Mouse (Mus musculus): ENCODE measurements around the gene Guk1. TPM values are rescaled to one million over a fixed set of nuclear protein-coding genes. Genes with fewer than 3 reads are reported as not detected.

The Guk1 gene
- polyA plus RNA-seq, 1 experiment from 2014 or later, result 205 TPM

DNA sequence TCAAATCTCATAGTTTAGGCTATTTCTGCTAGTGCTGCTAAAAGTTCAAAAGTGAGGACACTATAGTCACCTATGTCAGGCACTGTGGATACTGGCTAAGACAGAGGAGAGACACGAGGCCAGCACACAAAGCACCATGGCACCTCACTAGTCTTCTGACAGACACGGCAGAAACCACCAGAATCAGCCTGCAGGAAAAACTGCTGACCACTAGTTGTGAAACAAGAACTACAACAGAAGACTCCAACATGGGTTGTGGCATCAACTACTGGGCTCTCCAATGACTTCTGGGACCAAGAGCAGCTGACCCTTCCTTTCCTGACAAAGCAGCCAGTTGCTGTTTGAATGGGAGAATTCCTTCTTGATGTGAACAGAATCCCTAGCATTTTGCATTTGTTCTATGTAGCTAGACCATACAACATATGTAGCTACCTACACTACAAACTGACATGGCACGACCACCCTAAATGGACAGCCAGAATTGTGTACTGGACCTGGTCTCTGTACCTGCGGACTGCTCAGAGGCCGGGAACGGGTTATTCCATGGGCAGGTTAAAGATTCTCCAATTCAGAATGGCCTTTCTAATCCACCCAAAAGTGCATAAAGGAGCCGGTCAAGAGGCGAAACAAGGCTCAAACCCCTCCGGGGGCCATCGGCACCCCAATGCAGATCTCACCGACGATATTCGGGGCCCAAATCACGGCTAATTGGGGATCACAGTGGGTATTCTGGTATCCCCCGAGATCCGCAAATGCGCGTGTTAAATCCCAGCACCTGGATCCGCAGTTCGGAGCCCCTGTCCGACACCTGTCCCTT is 35.0 kb upstream of the Guk1 start:
- Histone ChIP-seq H3K36me3 (ENCODE audit: control insufficient read depth, insufficient read depth, low read length) (0 out of 2 replicates have a peak, but pooled peaks cover 6% of the 10 kb centered on the region), H3K9ac (replicated peaks; ENCODE audit: low read length) (peak overlapping the region; percentile 76), H3K27ac (replicated peaks; ENCODE audit: low read depth, low read length) (peak overlapping the region; percentile 92), H3K9me3 (ENCODE audit: control insufficient read depth, low read length) (no peaks in the 10 kb centered on the region), H3K27me3 (ENCODE audit: control insufficient read depth, insufficient read depth, low read length) (no peaks in the 10 kb centered on the region), H3K4me2 (ENCODE audit: low read length) (peak overlapping the region; percentile 96), H3K4me1 (ENCODE audit: control insufficient read depth, insufficient read depth, low read length) (peaks cover 27% of the 10 kb centered on the region), H3K4me3 (replicated peaks; ENCODE audit: low read depth, low read length) (peak overlapping the region; percentile 73)
- no peak for ATAC-seq (ENCODE audit: low FRiP score, low TSS enrichment)
- WGBS, result 5% methylated on average over 21 of the region's 21 CpGs
- DNase-seq, result peak; percentile 12

DNA sequence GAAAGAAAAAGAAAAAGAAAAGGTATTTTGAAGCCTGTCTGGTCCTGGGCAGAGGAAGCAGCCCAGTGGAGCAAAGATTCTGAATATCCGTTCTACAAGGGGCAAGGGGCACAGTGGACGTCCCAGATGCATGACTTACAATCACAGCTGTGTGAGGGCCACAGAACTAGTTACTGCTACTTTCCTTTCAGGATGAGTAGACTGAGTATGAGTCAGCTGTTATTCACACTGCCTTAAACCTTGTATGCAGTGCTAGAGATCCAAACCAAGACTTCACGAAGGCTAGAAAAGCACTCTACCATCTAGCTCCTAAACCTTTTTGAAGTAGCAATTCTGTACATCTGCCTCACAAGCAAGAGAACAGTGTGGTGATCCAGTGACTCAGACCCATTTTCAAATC is 34.2 kb upstream of the Guk1 start:
- ATAC-seq (ENCODE audit: low FRiP score, low TSS enrichment) (no peak), DNase-seq (no peak)
- WGBS, result 73% methylated on average over 3 of the region's 3 CpGs
- Histone ChIP-seq H3K9ac (replicated peaks; ENCODE audit: low read length) (peak overlapping the region; percentile 76; the same call in 1 of the 2 replicates), H3K36me3 (ENCODE audit: control insufficient read depth, insufficient read depth, low read length) (0 out of 2 replicates have a peak, but pooled peaks cover 6% of the 10 kb centered on the region), H3K9me3 (ENCODE audit: control insufficient read depth, low read length) (no peaks in the 10 kb centered on the region), H3K4me3 (replicated peaks; ENCODE audit: low read depth, low read length) (peak overlapping the region; percentile 73), H3K4me2 (ENCODE audit: low read length) (peak overlapping the region; percentile 96), H3K27me3 (ENCODE audit: control insufficient read depth, insufficient read depth, low read length) (no peaks in the 10 kb centered on the region), H3K27ac (replicated peaks; ENCODE audit: low read depth, low read length) (no peak overlapping the region), H3K4me1 (ENCODE audit: control insufficient read depth, insufficient read depth, low read length) (peaks cover 31% of the 10 kb centered on the region)

DNA sequence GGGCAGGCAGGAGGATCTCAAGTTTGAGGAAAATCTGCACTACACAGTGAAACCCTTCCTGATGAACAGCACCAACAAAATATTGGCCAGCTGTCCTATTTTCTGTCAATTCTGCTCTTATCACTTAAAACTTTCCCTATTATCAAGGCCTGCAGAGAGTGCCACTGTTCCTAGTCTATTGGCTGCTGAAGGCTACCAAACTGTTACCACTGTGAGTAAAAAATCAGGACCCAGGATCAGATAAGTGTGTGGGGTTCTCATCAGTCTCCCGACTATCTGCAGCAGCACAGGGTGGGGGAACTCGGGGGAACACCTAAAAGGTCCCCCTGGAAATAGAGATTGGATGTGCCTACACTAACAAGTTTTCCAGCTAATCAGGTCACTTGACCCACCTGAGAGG is 33.2 kb upstream of the Guk1 start:
- 80% methylated on average over 2 of the region's 2 CpGs for WGBS
- Histone ChIP-seq H3K9ac (replicated peaks; ENCODE audit: low read length) (no peak overlapping the region), H3K9me3 (ENCODE audit: control insufficient read depth, low read length) (no peaks in the 10 kb centered on the region), H3K36me3 (ENCODE audit: control insufficient read depth, insufficient read depth, low read length) (0 out of 2 replicates have a peak, but pooled peaks cover 6% of the 10 kb centered on the region), H3K27me3 (ENCODE audit: control insufficient read depth, insufficient read depth, low read length) (no peaks in the 10 kb centered on the region), H3K4me1 (ENCODE audit: control insufficient read depth, insufficient read depth, low read length) (peaks cover 31% of the 10 kb centered on the region), H3K4me2 (ENCODE audit: low read length) (no peak overlapping the region), H3K4me3 (replicated peaks; ENCODE audit: low read depth, low read length) (no peak overlapping the region), H3K27ac (replicated peaks; ENCODE audit: low read depth, low read length) (no peak overlapping the region)
- ATAC-seq (ENCODE audit: low FRiP score, low TSS enrichment) (no peak), DNase-seq (no peak)

DNA sequence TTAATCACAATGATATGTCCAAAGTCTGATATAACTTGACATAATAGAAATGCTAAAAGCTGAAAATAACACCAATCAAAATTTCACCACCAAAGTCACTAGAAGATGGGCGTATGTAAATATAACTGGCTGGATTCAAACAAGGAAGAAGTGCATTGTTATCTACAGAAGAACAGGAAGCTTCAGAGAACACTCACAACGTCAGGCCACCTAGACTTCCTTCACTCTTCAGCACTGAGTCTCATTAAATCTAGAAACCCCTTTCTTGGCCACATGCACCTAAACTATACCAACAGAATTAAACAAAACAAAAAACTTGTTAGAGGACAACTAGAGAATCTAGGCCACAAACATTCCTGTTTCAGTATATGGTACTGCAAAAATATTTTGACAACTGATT is 32.5 kb upstream of the Guk1 start:
- no peak overlapping the region for H3K27ac ChIP-seq (replicated peaks; ENCODE audit: low read depth, low read length)
- no peak overlapping the region for H3K4me2 ChIP-seq (ENCODE audit: low read length)
- no peaks in the 10 kb centered on the region for H3K9me3 ChIP-seq (ENCODE audit: control insufficient read depth, low read length)
- H3K27me3 ChIP-seq (ENCODE audit: control insufficient read depth, insufficient read depth, low read length), result no peaks in the 10 kb centered on the region
- DNase-seq (no peak), ATAC-seq (ENCODE audit: low FRiP score, low TSS enrichment) (no peak)
- peaks cover 31% of the 10 kb centered on the region for H3K4me1 ChIP-seq (ENCODE audit: control insufficient read depth, insufficient read depth, low read length)
- peaks cover 7% of the 10 kb centered on the region; the same call in 1 of the 2 replicates for H3K36me3 ChIP-seq (ENCODE audit: control insufficient read depth, insufficient read depth, low read length)
- H3K9ac ChIP-seq (replicated peaks; ENCODE audit: low read length), result no peak overlapping the region
- 75% methylated on average over 2 of the region's 2 CpGs for WGBS
- H3K4me3 ChIP-seq (replicated peaks; ENCODE audit: low read depth, low read length), result no peak overlapping the region

DNA sequence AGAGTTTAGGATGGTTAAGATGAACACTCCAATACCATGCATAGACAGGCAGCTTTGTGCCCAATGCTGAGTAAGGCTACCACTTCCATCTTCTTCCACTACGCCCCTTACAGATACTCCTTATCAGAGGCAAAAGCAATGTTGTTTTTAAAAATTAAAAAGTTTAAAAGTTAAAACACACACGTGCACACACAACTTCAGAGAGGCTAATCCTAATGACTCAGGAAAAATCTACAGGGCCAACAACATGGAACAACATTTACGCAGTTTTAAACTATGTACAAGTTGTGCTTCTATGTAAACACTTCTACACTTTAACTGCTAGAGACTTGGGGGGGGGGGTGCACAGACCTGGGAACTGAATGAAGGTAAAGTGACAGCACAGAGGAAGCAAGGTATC is 32.0 kb upstream of the Guk1 start:
- H3K4me2 ChIP-seq (ENCODE audit: low read length), result no peak overlapping the region
- no peaks in the 10 kb centered on the region for H3K9me3 ChIP-seq (ENCODE audit: control insufficient read depth, low read length)
- H3K9ac ChIP-seq (replicated peaks; ENCODE audit: low read length), result no peak overlapping the region
- no peak overlapping the region for H3K27ac ChIP-seq (replicated peaks; ENCODE audit: low read depth, low read length)
- peaks cover 8% of the 10 kb centered on the region; the same call in 1 of the 2 replicates for H3K36me3 ChIP-seq (ENCODE audit: control insufficient read depth, insufficient read depth, low read length)
- DNase-seq (no peak), ATAC-seq (ENCODE audit: low FRiP score, low TSS enrichment) (no peak)
- H3K27me3 ChIP-seq (ENCODE audit: control insufficient read depth, insufficient read depth, low read length), result no peaks in the 10 kb centered on the region
- WGBS, result 97% methylated on average over 3 of the region's 3 CpGs
- H3K4me3 ChIP-seq (replicated peaks; ENCODE audit: low read depth, low read length), result no peak overlapping the region
- H3K4me1 ChIP-seq (ENCODE audit: control insufficient read depth, insufficient read depth, low read length), result peaks cover 31% of the 10 kb centered on the region

DNA sequence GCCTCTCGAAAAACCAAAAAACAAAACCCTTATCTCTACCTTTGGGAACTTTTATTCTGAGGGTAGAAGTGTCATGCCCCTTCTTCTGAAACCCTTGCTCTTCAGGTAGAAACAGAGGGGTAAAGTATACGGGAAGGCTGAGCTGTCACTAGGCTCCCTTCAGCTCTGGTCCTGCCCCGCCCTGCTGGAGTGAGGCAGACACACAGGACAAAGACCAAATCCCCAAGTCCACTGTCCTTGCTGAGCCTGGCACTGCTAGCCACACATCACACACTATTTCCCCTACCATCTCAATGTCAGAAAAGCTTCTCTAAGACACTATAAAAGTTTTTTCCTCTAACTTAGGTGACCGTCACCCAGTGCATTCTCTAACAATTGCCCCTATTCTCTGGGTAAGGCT is 30.3 kb upstream of the Guk1 start:
- Histone ChIP-seq H3K4me1 (ENCODE audit: control insufficient read depth, insufficient read depth, low read length) (peaks cover 27% of the 10 kb centered on the region), H3K27ac (replicated peaks; ENCODE audit: low read depth, low read length) (no peak overlapping the region), H3K9me3 (ENCODE audit: control insufficient read depth, low read length) (no peaks in the 10 kb centered on the region), H3K27me3 (ENCODE audit: control insufficient read depth, insufficient read depth, low read length) (no peaks in the 10 kb centered on the region), H3K4me2 (ENCODE audit: low read length) (no peak overlapping the region), H3K9ac (replicated peaks; ENCODE audit: low read length) (no peak overlapping the region), H3K4me3 (replicated peaks; ENCODE audit: low read depth, low read length) (no peak overlapping the region), H3K36me3 (ENCODE audit: control insufficient read depth, insufficient read depth, low read length) (peaks cover 8% of the 10 kb centered on the region; the same call in 1 of the 2 replicates)
- 89% methylated on average over 4 of the region's 4 CpGs for WGBS
- no peak for DNase-seq
- no peak for ATAC-seq (ENCODE audit: low FRiP score, low TSS enrichment)

DNA sequence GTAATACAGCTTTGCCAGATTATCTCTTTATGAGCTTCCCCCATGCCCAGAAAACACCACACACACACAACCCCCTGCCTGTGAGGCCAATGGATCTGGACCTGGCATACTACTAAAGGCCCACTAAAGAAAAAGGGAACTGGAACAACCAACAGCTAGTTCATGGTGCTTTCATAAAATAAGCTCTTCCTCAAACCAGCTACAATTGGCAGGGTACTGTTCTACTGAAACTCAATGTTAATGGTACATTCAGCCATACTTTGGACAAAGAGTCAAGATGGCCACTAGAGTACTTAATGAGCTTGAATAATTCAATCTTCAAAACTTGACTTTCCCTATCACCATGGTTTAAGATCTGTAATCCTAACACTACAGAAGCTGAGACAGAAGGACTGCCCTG is 29.6 kb upstream of the Guk1 start:
- Histone ChIP-seq H3K4me1 (ENCODE audit: control insufficient read depth, insufficient read depth, low read length) (peaks cover 21% of the 10 kb centered on the region), H3K27me3 (ENCODE audit: control insufficient read depth, insufficient read depth, low read length) (no peaks in the 10 kb centered on the region), H3K4me2 (ENCODE audit: low read length) (no peak overlapping the region), H3K9me3 (ENCODE audit: control insufficient read depth, low read length) (no peaks in the 10 kb centered on the region), H3K4me3 (replicated peaks; ENCODE audit: low read depth, low read length) (no peak overlapping the region), H3K27ac (replicated peaks; ENCODE audit: low read depth, low read length) (no peak overlapping the region), H3K36me3 (ENCODE audit: control insufficient read depth, insufficient read depth, low read length) (peaks cover 8% of the 10 kb centered on the region; the same call in 1 of the 2 replicates), H3K9ac (replicated peaks; ENCODE audit: low read length) (no peak overlapping the region)
- ATAC-seq (ENCODE audit: low FRiP score, low TSS enrichment) (no peak), DNase-seq (no peak)

DNA sequence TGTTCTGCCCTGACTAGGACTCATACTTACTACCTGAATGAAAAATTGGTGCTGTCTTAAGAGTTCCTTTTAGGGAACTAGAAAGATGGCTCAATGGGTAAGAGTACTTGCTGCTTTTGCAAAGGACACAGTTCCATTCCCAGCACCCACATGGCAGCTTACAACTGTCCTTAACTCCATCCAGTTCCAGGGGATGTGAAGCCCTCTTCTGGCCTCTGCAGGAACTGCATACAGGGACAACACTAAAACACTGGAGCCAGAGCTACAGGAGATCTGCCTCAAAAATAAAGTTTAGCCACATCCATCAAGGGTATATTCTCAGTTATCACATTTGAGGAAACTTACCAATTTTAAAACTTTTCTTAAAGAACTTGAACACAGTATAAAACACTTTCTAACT is 27.1 kb upstream of the Guk1 start:
- Histone ChIP-seq H3K27me3 (ENCODE audit: control insufficient read depth, insufficient read depth, low read length) (no peaks in the 10 kb centered on the region), H3K36me3 (ENCODE audit: control insufficient read depth, insufficient read depth, low read length) (peaks cover 8% of the 10 kb centered on the region; the same call in 1 of the 2 replicates), H3K4me1 (ENCODE audit: control insufficient read depth, insufficient read depth, low read length) (peaks cover 4% of the 10 kb centered on the region; the same call in 1 of the 2 replicates), H3K27ac (replicated peaks; ENCODE audit: low read depth, low read length) (no peak overlapping the region), H3K4me2 (ENCODE audit: low read length) (no peak overlapping the region), H3K4me3 (replicated peaks; ENCODE audit: low read depth, low read length) (no peak overlapping the region), H3K9ac (replicated peaks; ENCODE audit: low read length) (no peak overlapping the region), H3K9me3 (ENCODE audit: control insufficient read depth, low read length) (no peaks in the 10 kb centered on the region)
- peak; percentile 17 for DNase-seq
- no peak for ATAC-seq (ENCODE audit: low FRiP score, low TSS enrichment)
